Mouse (Mus musculus): ENCODE results near the gene Tmem51.

DNA sequence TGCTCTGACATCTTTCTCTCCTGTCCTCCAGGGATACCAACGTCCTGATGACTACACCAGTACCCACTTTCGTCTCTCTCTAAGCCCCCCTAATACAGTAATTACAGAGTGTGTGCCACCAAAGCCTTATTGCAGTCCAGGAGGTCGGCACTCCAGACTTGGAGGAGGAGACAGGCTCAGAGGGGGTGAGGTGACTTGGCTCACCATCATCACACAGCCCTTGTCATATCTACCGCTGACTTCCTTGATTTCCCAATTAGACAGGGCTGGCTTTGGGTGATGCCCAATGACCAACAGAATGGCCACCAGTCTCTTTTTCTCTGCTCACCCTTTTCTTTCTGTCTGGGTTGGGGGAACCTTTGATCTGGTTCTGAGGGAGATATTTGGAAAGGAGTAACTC lies 1.4 kb downstream of the Tmem51 start:
- TF ChIP-seq CTCF (IDR thresholded peaks at IDR 0.05; ENCODE audit: low read depth, low read length), result no peak
- TF ChIP-seq POLR2A (IDR thresholded peaks at IDR 0.05; ENCODE audit: borderline replicate concordance, low read depth, low read length), result no peak

Measured in bone marrow macrophage, adult 2 months (primary cell).